In the genomic region with DNA sequence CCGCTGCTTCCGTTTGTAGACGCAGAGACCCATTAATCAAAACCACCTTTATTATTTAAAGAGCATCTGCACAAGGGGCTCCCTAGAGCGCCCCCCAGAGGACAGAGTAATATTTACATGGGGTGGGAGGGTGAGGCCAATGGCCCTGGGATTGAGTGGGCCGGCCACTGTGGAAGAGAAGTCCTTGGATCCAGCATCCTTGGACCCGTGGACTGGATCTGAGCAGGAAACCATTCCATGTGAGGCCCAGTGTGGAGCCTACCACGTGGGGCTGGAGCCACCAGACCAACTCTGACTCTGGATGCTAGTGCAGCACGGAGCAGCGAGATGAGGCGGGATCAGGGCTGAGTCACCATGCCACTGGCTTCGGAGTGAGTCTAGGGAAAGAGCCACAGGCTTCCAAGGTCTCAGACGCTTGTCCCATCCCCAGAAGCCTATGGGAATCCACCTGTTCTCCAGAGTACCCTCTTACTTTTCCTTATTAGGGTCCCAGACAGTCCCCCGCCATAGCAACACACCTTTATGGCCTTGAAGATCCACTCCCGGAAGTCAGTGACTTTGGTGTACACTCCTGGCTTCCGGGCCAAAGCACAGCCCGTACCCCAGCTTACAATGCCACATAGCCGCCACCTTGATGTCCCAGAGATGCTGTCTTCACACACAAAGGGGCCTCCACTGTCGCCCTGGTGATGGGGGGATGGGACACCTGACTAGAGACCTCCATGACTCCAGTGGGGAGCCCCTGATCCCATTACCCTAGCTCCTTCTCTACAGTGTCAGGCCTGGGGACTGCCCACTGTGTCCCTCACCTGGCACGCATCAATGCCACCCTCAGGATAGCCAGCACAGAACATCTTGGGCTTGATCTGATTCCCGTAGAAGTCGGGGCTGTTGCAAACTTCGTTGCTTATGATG, we compare ENCODE assay signal across 13 mouse cellular contexts. TPM values are rescaled to one million over a fixed set of nuclear protein-coding genes. Genes with fewer than 3 reads are reported as not detected.
A peak's percentile ranks its signal among the peaks of the same experiment; 100 is the strongest.
DNase-seq lines count a peak whose midpoint lies in the region; ATAC-seq and TF ChIP-seq lines count a peak whose summit lies in the region.
"Had no signal": no experiment of that assay in that cellular context is flagged by ENCODE, and none has a peak within 500 bp of the region (broad histone marks: within the 10 kb centered on the region; RNA-seq: fewer than 3 reads in every experiment).

No protein-coding gene starts in this region.

- WGBS in intestine, postnatal 0 days, result 75% methylated on average over 22 of the region's 22 CpGs
- 77% methylated on average over 22 of the region's 22 CpGs for WGBS in intestine, embryonic 16.5 days
- 81% methylated on average over 22 of the region's 22 CpGs for WGBS in midbrain, postnatal 0 days
- WGBS in midbrain, embryonic 14.5 days, result 78% methylated on average over 22 of the region's 22 CpGs
- WGBS in limb, embryonic 10.5 days, result 80% methylated on average over 22 of the region's 22 CpGs

- no peaks in the 10 kb centered on the region for H3K9me3 ChIP-seq in intestine, postnatal 0 days (ENCODE audit: control insufficient read depth)
- H3K9me3 ChIP-seq in intestine, embryonic 16.5 days (ENCODE audit: control insufficient read depth, low read length), result no peaks in the 10 kb centered on the region
- no peaks in the 10 kb centered on the region for H3K9me3 ChIP-seq in midbrain, postnatal 0 days (ENCODE audit: low read length)
- H3K9me3 ChIP-seq in midbrain, embryonic 14.5 days (ENCODE audit: control insufficient read depth, low read length), result no peaks in the 10 kb centered on the region
- H3K9me3 ChIP-seq in limb, embryonic 10.5 days (replicated peaks), result no peaks in the 10 kb centered on the region
- H3K9me3 ChIP-seq: forebrain, embryonic 12.5 days; hindbrain, embryonic 12.5 days had no signal

- no peaks in the 10 kb centered on the region for H3K36me3 ChIP-seq in intestine, postnatal 0 days (ENCODE audit: control insufficient read depth, insufficient read depth)
- no peaks in the 10 kb centered on the region for H3K36me3 ChIP-seq in intestine, embryonic 16.5 days (ENCODE audit: control insufficient read depth, insufficient read depth, low read length)
- H3K36me3 ChIP-seq in midbrain, postnatal 0 days (ENCODE audit: insufficient read depth, low read length), result no peaks in the 10 kb centered on the region
- H3K36me3 ChIP-seq in midbrain, embryonic 14.5 days (ENCODE audit: control insufficient read depth, insufficient read depth, low read length), result no peaks in the 10 kb centered on the region
- H3K36me3 ChIP-seq in limb, embryonic 10.5 days, result no peaks in the 10 kb centered on the region
- H3K36me3 ChIP-seq: forebrain, embryonic 12.5 days; hindbrain, embryonic 12.5 days had no signal

- DNase-seq in midbrain, postnatal 0 days (ENCODE audit: low spot score), result no peak
- no peak for DNase-seq in midbrain, embryonic 14.5 days
- DNase-seq in adrenal gland, adult 2 months, result peak; percentile 81
- peak; percentile 73 for DNase-seq in testis, postnatal 10 days (ENCODE audit: low spot score)
- DNase-seq in limb, embryonic 10.5 days (ENCODE audit: low spot score), result no peak
- no peak for DNase-seq in urinary bladder, postnatal 25 days (ENCODE audit: low spot score)
- DNase-seq: layer of hippocampus, adult 9-11 months had no signal

- no peaks in the 10 kb centered on the region for H3K4me1 ChIP-seq in intestine, postnatal 0 days (replicated peaks; ENCODE audit: control insufficient read depth, insufficient read depth, low read length)
- no peaks in the 10 kb centered on the region for H3K4me1 ChIP-seq in intestine, embryonic 16.5 days (ENCODE audit: control insufficient read depth, insufficient read depth, low read length)
- H3K4me1 ChIP-seq in midbrain, postnatal 0 days (ENCODE audit: insufficient read depth, low read length), result no peaks in the 10 kb centered on the region
- H3K4me1 ChIP-seq in midbrain, embryonic 14.5 days (ENCODE audit: control insufficient read depth, insufficient read depth, low read length), result no peaks in the 10 kb centered on the region
- H3K4me1 ChIP-seq in limb, embryonic 10.5 days, result peaks cover 11% of the 10 kb centered on the region

- peak; percentile 39 for TF ChIP-seq CTCF in intestine, postnatal 0 days (IDR thresholded peaks at IDR 0.05; ENCODE audit: low read depth)
- TF ChIP-seq CTCF in midbrain, postnatal 0 days (IDR thresholded peaks at IDR 0.05), result peak; percentile 47

- no peak overlapping the region for H3K9ac ChIP-seq in intestine, postnatal 0 days (ENCODE audit: low read depth, low read length)
- no peak overlapping the region for H3K9ac ChIP-seq in intestine, embryonic 16.5 days (ENCODE audit: low read depth, low read length)
- no peak overlapping the region for H3K9ac ChIP-seq in midbrain, postnatal 0 days (replicated peaks; ENCODE audit: low read length, poor library complexity, severe bottlenecking)
- no peak overlapping the region for H3K9ac ChIP-seq in midbrain, embryonic 14.5 days (replicated peaks; ENCODE audit: low read length)
- H3K9ac ChIP-seq: forebrain, embryonic 12.5 days had no signal

- H3K27me3 ChIP-seq in intestine, postnatal 0 days (replicated peaks; ENCODE audit: control insufficient read depth, insufficient read depth, low read length), result no peaks in the 10 kb centered on the region
- H3K27me3 ChIP-seq in intestine, embryonic 16.5 days (replicated peaks; ENCODE audit: control insufficient read depth, insufficient read depth, low read length), result no peaks in the 10 kb centered on the region
- H3K27me3 ChIP-seq in midbrain, postnatal 0 days (ENCODE audit: insufficient read depth, low read length), result no peaks in the 10 kb centered on the region
- no peaks in the 10 kb centered on the region for H3K27me3 ChIP-seq in midbrain, embryonic 14.5 days (ENCODE audit: control insufficient read depth, insufficient read depth, low read length)
- H3K27me3 ChIP-seq in limb, embryonic 10.5 days (ENCODE audit: low read depth, poor library complexity, severe bottlenecking), result 0 out of 2 replicates have a peak, but pooled peaks cover 11% of the 10 kb centered on the region
- H3K27me3 ChIP-seq: forebrain, embryonic 12.5 days; hindbrain, embryonic 12.5 days had no signal

- no peak for ATAC-seq in intestine, postnatal 0 days
- ATAC-seq in intestine, embryonic 16.5 days, result no peak; the same call in 1 of the 2 replicates
- no peak for ATAC-seq in midbrain, postnatal 0 days (ENCODE audit: low FRiP score)
- no peak for ATAC-seq in midbrain, embryonic 14.5 days (ENCODE audit: low FRiP score, low TSS enrichment)

- H3K4me3 ChIP-seq in intestine, postnatal 0 days (ENCODE audit: low read depth, low read length), result no peak overlapping the region
- H3K4me3 ChIP-seq in intestine, embryonic 16.5 days (ENCODE audit: low read length), result no peak overlapping the region
- no peak overlapping the region for H3K4me3 ChIP-seq in midbrain, postnatal 0 days (ENCODE audit: low read depth, low read length)
- H3K4me3 ChIP-seq in midbrain, embryonic 14.5 days (replicated peaks; ENCODE audit: low read depth, low read length), result no peak overlapping the region
- no peak overlapping the region for H3K4me3 ChIP-seq in limb, embryonic 10.5 days

- H3K4me2 ChIP-seq in intestine, postnatal 0 days (replicated peaks; ENCODE audit: low read depth), result no peak overlapping the region
- no peak overlapping the region for H3K4me2 ChIP-seq in intestine, embryonic 16.5 days (ENCODE audit: low read depth, low read length)
- no peak overlapping the region for H3K4me2 ChIP-seq in midbrain, postnatal 0 days (ENCODE audit: low read depth, low read length, poor library complexity, severe bottlenecking)
- no peak overlapping the region for H3K4me2 ChIP-seq in midbrain, embryonic 14.5 days (ENCODE audit: low read length)

- no peak overlapping the region for H3K27ac ChIP-seq in intestine, postnatal 0 days (ENCODE audit: low read depth, low read length)
- H3K27ac ChIP-seq in intestine, embryonic 16.5 days (ENCODE audit: low read length), result no peak overlapping the region
- H3K27ac ChIP-seq in midbrain, postnatal 0 days (ENCODE audit: low read depth, low read length), result no peak overlapping the region
- H3K27ac ChIP-seq in midbrain, embryonic 14.5 days (replicated peaks; ENCODE audit: low read depth, low read length), result no peak overlapping the region
- no peak overlapping the region for H3K27ac ChIP-seq in limb, embryonic 10.5 days
- H3K27ac ChIP-seq: forebrain, embryonic 12.5 days; hindbrain, embryonic 12.5 days had no signal

RNA-seq across cellular contexts. Expression of a gene that starts 16.1 kb away (rescaled TPM):
- 21.2 and 28.3 TPM in 2 replicates for polyA plus RNA-seq in intestine, postnatal 0 days (2015; fragmentation: Nextera tagmentation; extraction: Ambion mirVana)
- 66.4 and 73.6 TPM in 2 replicates for polyA plus RNA-seq in intestine, embryonic 16.5 days (2015; fragmentation: Nextera tagmentation; extraction: Ambion mirVana)
- total RNA-seq in midbrain, postnatal 0 days (2014; rRNA removed), result 0.49 and 2.6 TPM in 2 replicates
- 0.62 TPM in 1 of 2 replicates, not detected in the other for polyA plus RNA-seq in midbrain, postnatal 0 days (2015; fragmentation: Nextera tagmentation; extraction: Ambion mirVana)
- polyA plus RNA-seq in midbrain, embryonic 14.5 days (2014; fragmentation: Nextera tagmentation; extraction: Ambion mirVana), result 0.26 TPM in 1 of 2 replicates, not detected in the other
- 1 to 10 TPM; 1.3 to 2.6 TPM for total RNA-seq in adrenal gland, adult 2 months (2021)
- 1.2 and 2.4 TPM in 2 replicates for polyA plus RNA-seq in adrenal gland, adult 2 months (2012; rRNA removed)
- 3.1 TPM in 2 replicates for polyA plus RNA-seq in limb, embryonic 10.5 days (2016; fragmentation: Nextera tagmentation; extraction: Ambion mirVana)

RNA-seq across cellular contexts. Expression of a gene that starts 22.4 kb away (rescaled TPM):
- polyA plus RNA-seq in intestine, postnatal 0 days (2015; fragmentation: Nextera tagmentation; extraction: Ambion mirVana), result 40.4 and 48.0 TPM in 2 replicates
- 71.2 and 73.7 TPM in 2 replicates for polyA plus RNA-seq in intestine, embryonic 16.5 days (2015; fragmentation: Nextera tagmentation; extraction: Ambion mirVana)
- 3.7 TPM in 1 of 2 replicates, not detected in the other for total RNA-seq in midbrain, postnatal 0 days (2014; rRNA removed)
- 0.47 TPM in 1 of 2 replicates, not detected in the other for polyA plus RNA-seq in midbrain, postnatal 0 days (2015; fragmentation: Nextera tagmentation; extraction: Ambion mirVana)
- polyA plus RNA-seq in midbrain, embryonic 14.5 days (2014; fragmentation: Nextera tagmentation; extraction: Ambion mirVana), result not detected in 2 replicates
- 1 to 10 TPM; 1.3 to 3.4 TPM for total RNA-seq in adrenal gland, adult 2 months (2021)
- polyA plus RNA-seq in adrenal gland, adult 2 months (2012; rRNA removed), result 0.04 and 0.73 TPM in 2 replicates
- 7.6 and 10.0 TPM in 2 replicates for polyA plus RNA-seq in limb, embryonic 10.5 days (2016; fragmentation: Nextera tagmentation; extraction: Ambion mirVana)
- total RNA-seq: CH12.LX; granulocyte monocyte progenitor cell, adult 5-6 weeks had no signal

RNA-seq across cellular contexts. Expression of a gene that starts 27.8 kb away (rescaled TPM):
- polyA plus RNA-seq in intestine, postnatal 0 days (2015; fragmentation: Nextera tagmentation; extraction: Ambion mirVana), result 2.7 and 3.3 TPM in 2 replicates
- 0.16 and 1.0 TPM in 2 replicates for polyA plus RNA-seq in intestine, embryonic 16.5 days (2015; fragmentation: Nextera tagmentation; extraction: Ambion mirVana)
- 45.0 and 57.5 TPM in 2 replicates for total RNA-seq in midbrain, postnatal 0 days (2014; rRNA removed)
- 32.3 and 35.8 TPM in 2 replicates for polyA plus RNA-seq in midbrain, postnatal 0 days (2015; fragmentation: Nextera tagmentation; extraction: Ambion mirVana)
- polyA plus RNA-seq in midbrain, embryonic 14.5 days (2014; fragmentation: Nextera tagmentation; extraction: Ambion mirVana), result 5.6 TPM in 2 replicates
- total RNA-seq in adrenal gland, adult 2 months (2021), result 10 to 100 TPM; 10.8 to 27.8 TPM
- 30.5 and 61.1 TPM in 2 replicates for polyA plus RNA-seq in adrenal gland, adult 2 months (2012; rRNA removed)
- 0.38 and 0.81 TPM in 2 replicates for polyA plus RNA-seq in limb, embryonic 10.5 days (2016; fragmentation: Nextera tagmentation; extraction: Ambion mirVana)
- total RNA-seq: granulocyte monocyte progenitor cell, adult 5-6 weeks had no signal

RNA-seq across cellular contexts. Expression of a gene that starts 39.8 kb away (rescaled TPM):
- polyA plus RNA-seq in intestine, postnatal 0 days (2015; fragmentation: Nextera tagmentation; extraction: Ambion mirVana), result 0.70 and 0.78 TPM in 2 replicates
- 0.83 and 1.4 TPM in 2 replicates for polyA plus RNA-seq in intestine, embryonic 16.5 days (2015; fragmentation: Nextera tagmentation; extraction: Ambion mirVana)
- total RNA-seq in midbrain, postnatal 0 days (2014; rRNA removed), result 1.2 and 1.3 TPM in 2 replicates
- 0.56 and 0.81 TPM in 2 replicates for polyA plus RNA-seq in midbrain, postnatal 0 days (2015; fragmentation: Nextera tagmentation; extraction: Ambion mirVana)
- polyA plus RNA-seq in midbrain, embryonic 14.5 days (2014; fragmentation: Nextera tagmentation; extraction: Ambion mirVana), result 0.16 and 0.17 TPM in 2 replicates
- total RNA-seq in adrenal gland, adult 2 months (2021), result 1 to 10 TPM; 2.2 to 6.5 TPM
- polyA plus RNA-seq in adrenal gland, adult 2 months (2012; rRNA removed), result 3.3 and 6.2 TPM in 2 replicates
- 0.13 and 0.16 TPM in 2 replicates for polyA plus RNA-seq in limb, embryonic 10.5 days (2016; fragmentation: Nextera tagmentation; extraction: Ambion mirVana)
- total RNA-seq: CH12.LX; granulocyte monocyte progenitor cell, adult 5-6 weeks had no signal

RNA-seq across cellular contexts. Expression of a gene that starts 42.0 kb away (rescaled TPM):
- polyA plus RNA-seq in intestine, postnatal 0 days (2015; fragmentation: Nextera tagmentation; extraction: Ambion mirVana), result 78.9 and 83.1 TPM in 2 replicates
- polyA plus RNA-seq in intestine, embryonic 16.5 days (2015; fragmentation: Nextera tagmentation; extraction: Ambion mirVana), result 62.6 and 71.9 TPM in 2 replicates
- 7.0 and 7.4 TPM in 2 replicates for total RNA-seq in midbrain, postnatal 0 days (2014; rRNA removed)
- 20.4 and 22.2 TPM in 2 replicates for polyA plus RNA-seq in midbrain, postnatal 0 days (2015; fragmentation: Nextera tagmentation; extraction: Ambion mirVana)
- polyA plus RNA-seq in midbrain, embryonic 14.5 days (2014; fragmentation: Nextera tagmentation; extraction: Ambion mirVana), result 2.8 and 9.0 TPM in 2 replicates
- total RNA-seq in adrenal gland, adult 2 months (2021), result 100 to 1,000 TPM; 307 to 317 TPM
- 480 and 501 TPM in 2 replicates for polyA plus RNA-seq in adrenal gland, adult 2 months (2012; rRNA removed)
- 6.2 and 7.7 TPM in 2 replicates for polyA plus RNA-seq in limb, embryonic 10.5 days (2016; fragmentation: Nextera tagmentation; extraction: Ambion mirVana)
- total RNA-seq: CH12.LX; granulocyte monocyte progenitor cell, adult 5-6 weeks had no signal

Comparison
In these comparisons a context has a peak if more than half of its experiments do, and no peak if none do; other contexts are left out.
1. DNase-seq: peak in adrenal gland, adult 2 months (single experiment) and testis, postnatal 10 days (single experiment); none in midbrain, postnatal 0 days (single experiment), midbrain, embryonic 14.5 days (single experiment), limb, embryonic 10.5 days (single experiment) and urinary bladder, postnatal 25 days (single experiment).